Mouse (Mus musculus) ES-CJ7 (cell line): ENCODE data around the gene Srcin1.
A peak's percentile ranks its signal among the peaks of the same experiment; 100 is the strongest.

Experiments used
- DNase-seq: peaks from one replicate; pipeline ENCODE4 v3.0.0; 2011; ENCODE audit warnings: low read depth, low spot score

Gene Srcin1

GRCm38 (mm10) chr11:97579088-97579857 is 3.3 kb upstream of the Srcin1 start:
- DNase-seq: peak; percentile 82

- peak; percentile 26 for DNase-seq
Observed at GRCm38 (mm10) chr11:97578286-97578685, 2.3 kb upstream of the Srcin1 start.

- DNase-seq: peak; percentile 95
Observed at GRCm38 (mm10) chr11:97575638-97576037, 348 bp downstream of the Srcin1 start.

GRCm38 (mm10) chr11:97575075-97575474 is 911 bp downstream of the Srcin1 start:
- peak; percentile 79 for DNase-seq

GRCm38 (mm10) chr11:97574551-97575051 is 1.4 kb downstream of the Srcin1 start:
- DNase-seq: peak; percentile 65

- DNase-seq: peak; percentile 73
Observed at GRCm38 (mm10) chr11:97573891-97574550, 2.0 kb downstream of the Srcin1 start.

GRCm38 (mm10) chr11:97572895-97573480 is 3.0 kb downstream of the Srcin1 start:
- no peak for DNase-seq

- DNase-seq: no peak
Observed at GRCm38 (mm10) chr11:97572089-97572345, 4.0 kb downstream of the Srcin1 start.

- no peak for DNase-seq
Observed at GRCm38 (mm10) chr11:97571266-97572088, 4.5 kb downstream of the Srcin1 start.

- DNase-seq: peak; percentile 96
Observed at GRCm38 (mm10) chr11:97570493-97571137, 5.4 kb downstream of the Srcin1 start.

GRCm38 (mm10) chr11:97569806-97570205 is 6.2 kb downstream of the Srcin1 start:
- DNase-seq: no peak

- peak; percentile 76 for DNase-seq
Observed at GRCm38 (mm10) chr11:97569301-97569724, 6.7 kb downstream of the Srcin1 start.

GRCm38 (mm10) chr11:97568729-97569128 is 7.3 kb downstream of the Srcin1 start:
- DNase-seq: peak; percentile 92

GRCm38 (mm10) chr11:97567480-97567879 is 8.5 kb downstream of the Srcin1 start:
- DNase-seq: peak; percentile 25

- no peak for DNase-seq
Observed at GRCm38 (mm10) chr11:97566551-97566950, 9.4 kb downstream of the Srcin1 start.

GRCm38 (mm10) chr11:97563730-97564129 is 12.3 kb downstream of the Srcin1 start:
- DNase-seq: no peak

- no peak for DNase-seq
Observed at GRCm38 (mm10) chr11:97562536-97562935, 13.4 kb downstream of the Srcin1 start.

GRCm38 (mm10) chr11:97560210-97560963 is 15.6 kb downstream of the Srcin1 start:
- DNase-seq: no peak

GRCm38 (mm10) chr11:97559549-97559948 is 16.4 kb downstream of the Srcin1 start:
- peak; percentile 71 for DNase-seq

GRCm38 (mm10) chr11:97557885-97558284 is 18.1 kb downstream of the Srcin1 start:
- no peak for DNase-seq
